Mouse (Mus musculus): ENCODE measurements around the gene Zfp94. TPM values are rescaled to one million over a fixed set of nuclear protein-coding genes. Genes with fewer than 3 reads are reported as not detected.

The Zfp94 gene
- polyA plus RNA-seq, 1 experiment: 2.1 TPM

Other genes starting within 250 kb of the Zfp94 start
- 8.6 and 11.6 TPM in 2 replicates for gene Zfp180, start 234.7 kb downstream of the Zfp94 start, polyA plus RNA-seq (2012; rRNA removed)
- gene Zfp112, start 204.4 kb downstream of the Zfp94 start, polyA plus RNA-seq (2012; rRNA removed): 0.82 and 1.5 TPM in 2 replicates
- gene Zfp235, start 182.5 kb downstream of the Zfp94 start, polyA plus RNA-seq (2012; rRNA removed): 4.1 and 6.3 TPM in 2 replicates
- gene Zfp114, start 141.6 kb downstream of the Zfp94 start, polyA plus RNA-seq (2012; rRNA removed): 0.33 TPM in 1 of 2 replicates, not detected in the other
- 1.2 and 2.1 TPM in 2 replicates for gene Zfp111, start 105.2 kb downstream of the Zfp94 start, polyA plus RNA-seq (2012; rRNA removed)
- 0.78 and 1.2 TPM in 2 replicates for gene Zfp109, start 79.1 kb downstream of the Zfp94 start, polyA plus RNA-seq (2012; rRNA removed)
- 0.27 and 0.71 TPM in 2 replicates for gene Zfp108, start 61.9 kb downstream of the Zfp94 start, polyA plus RNA-seq (2012; rRNA removed)
- gene Zfp93, start 46.2 kb downstream of the Zfp94 start, polyA plus RNA-seq (2012; rRNA removed): 1.0 and 1.3 TPM in 2 replicates
- gene Zfp61, start 15.4 kb downstream of the Zfp94 start, polyA plus RNA-seq (2012; rRNA removed): 3.8 and 4.1 TPM in 2 replicates
- gene Tescl, start 17.3 kb upstream of the Zfp94 start, polyA plus RNA-seq (2012; rRNA removed): 0.16 TPM in 1 of 2 replicates, not detected in the other
- gene Lypd5, start 32.5 kb upstream of the Zfp94 start, polyA plus RNA-seq (2012; rRNA removed): 0.04 TPM in 1 of 2 replicates, not detected in the other
- gene Kcnn4, start 53.6 kb upstream of the Zfp94 start, polyA plus RNA-seq (2012; rRNA removed): 76.3 and 90.9 TPM in 2 replicates
- gene Smg9, start 83.0 kb upstream of the Zfp94 start, polyA plus RNA-seq (2012; rRNA removed): 40.0 and 42.2 TPM in 2 replicates
- gene Irgc1, start 135.6 kb upstream of the Zfp94 start, polyA plus RNA-seq (2012; rRNA removed): 0.84 TPM in 1 of 2 replicates, not detected in the other
- 10.6 and 11.6 TPM in 2 replicates for gene Plaur, start 145.8 kb upstream of the Zfp94 start, polyA plus RNA-seq (2012; rRNA removed)
- 2.0 and 2.7 TPM in 2 replicates for gene Cadm4, start 165.4 kb upstream of the Zfp94 start, polyA plus RNA-seq (2012; rRNA removed)
- gene Zfp428, start 190.3 kb upstream of the Zfp94 start, polyA plus RNA-seq (2012; rRNA removed): 6.7 and 7.4 TPM in 2 replicates
- gene AC161166.1, start 195.8 kb upstream of the Zfp94 start, polyA plus RNA-seq (2012; rRNA removed): not detected in 2 replicates
- gene Irgq, start 214.0 kb upstream of the Zfp94 start, polyA plus RNA-seq (2012; rRNA removed): 7.6 and 10.8 TPM in 2 replicates
- gene Pinlyp, start 229.5 kb upstream of the Zfp94 start, polyA plus RNA-seq (2012; rRNA removed): 0.23 TPM in 1 of 2 replicates, not detected in the other
- gene Xrcc1, start 229.6 kb upstream of the Zfp94 start, polyA plus RNA-seq (2012; rRNA removed): 27.8 and 36.0 TPM in 2 replicates